Mouse (Mus musculus): ENCODE measurements at regions not wholly inside any gene's neighbourhood (a gene's known extent, or its start where the extent isn't known, plus 50 kb on each side); places are given as distances from the start of the nearest gene placed in this dataset.

- DNase-seq: no peak
Measured at GRCm38 (mm10) chr10:21740256-21740655, 141.7 kb upstream of the Sgk1 start.

GRCm38 (mm10) chr10:21741575-21741974 lies 140.4 kb upstream of the Sgk1 start:
- peak; percentile 13 for DNase-seq

GRCm38 (mm10) chr10:21741976-21742745 lies 139.8 kb upstream of the Sgk1 start:
- no peak for DNase-seq

GRCm38 (mm10) chr10:21743396-21743795 lies 138.6 kb upstream of the Sgk1 start:
- no peak for DNase-seq

GRCm38 (mm10) chr10:21744341-21744955 lies 137.5 kb upstream of the Sgk1 start:
- DNase-seq: no peak

GRCm38 (mm10) chr10:21745940-21746487 lies 136.0 kb upstream of the Sgk1 start:
- no peak for DNase-seq

- DNase-seq: no peak
Measured at GRCm38 (mm10) chr10:21746713-21747112, 135.3 kb upstream of the Sgk1 start.

- DNase-seq: no peak
Measured at GRCm38 (mm10) chr10:21751326-21751725, 130.7 kb upstream of the Sgk1 start.

GRCm38 (mm10) chr10:21752392-21752791 lies 129.6 kb upstream of the Sgk1 start:
- DNase-seq: no peak

- no peak for DNase-seq
Measured at GRCm38 (mm10) chr10:21754763-21755548, 127.0 kb upstream of the Sgk1 start.

- no peak for DNase-seq
Measured at GRCm38 (mm10) chr10:21755717-21756116, 126.3 kb upstream of the Sgk1 start.

GRCm38 (mm10) chr10:21756811-21757210 lies 125.2 kb upstream of the Sgk1 start:
- no peak for DNase-seq

- DNase-seq: no peak
Measured at GRCm38 (mm10) chr10:21758122-21758521, 123.9 kb upstream of the Sgk1 start.

- no peak for DNase-seq
Measured at GRCm38 (mm10) chr10:21762516-21762915, 119.5 kb upstream of the Sgk1 start.

- DNase-seq: no peak
Measured at GRCm38 (mm10) chr10:21763017-21763964, 118.7 kb upstream of the Sgk1 start.

- DNase-seq: no peak
Measured at GRCm38 (mm10) chr10:21764090-21764489, 117.9 kb upstream of the Sgk1 start.

GRCm38 (mm10) chr10:21764891-21765290 lies 117.1 kb upstream of the Sgk1 start:
- DNase-seq: no peak

- no peak for DNase-seq
Measured at GRCm38 (mm10) chr10:21773548-21773947, 108.4 kb upstream of the Sgk1 start.

- no peak for DNase-seq
Measured at GRCm38 (mm10) chr10:21775441-21775840, 106.5 kb upstream of the Sgk1 start.

GRCm38 (mm10) chr10:21775911-21776761 lies 105.8 kb upstream of the Sgk1 start:
- DNase-seq: no peak

- no peak for DNase-seq
Measured at GRCm38 (mm10) chr10:21776762-21777080, 105.3 kb upstream of the Sgk1 start.
